Mouse (Mus musculus): ENCODE measurements around the gene Flg.

The Flg gene

GRCm38 (mm10) chr3:93273223-93273622 lies at the start of gene Flg:
Gene Flg, plus strand, starts transcription at chr3:93273523.
- DNase-seq (ENCODE audit: low spot score): no peak

- no peak for DNase-seq (ENCODE audit: low spot score)
Measured at GRCm38 (mm10) chr3:93297542-93297941, 24.2 kb downstream of the Flg start.

- no peak for DNase-seq (ENCODE audit: low spot score)
Measured at GRCm38 (mm10) chr3:93299832-93300231, 26.5 kb downstream of the Flg start.

GRCm38 (mm10) chr3:93301896-93302295 lies 28.6 kb downstream of the Flg start:
- no peak for DNase-seq (ENCODE audit: low spot score)

- DNase-seq (ENCODE audit: low spot score): no peak
Measured at GRCm38 (mm10) chr3:93306142-93306541, 32.8 kb downstream of the Flg start.

GRCm38 (mm10) chr3:93311371-93311770 lies 38.0 kb downstream of the Flg start:
- DNase-seq (ENCODE audit: low spot score): no peak

- no peak for DNase-seq (ENCODE audit: low spot score)
Measured at GRCm38 (mm10) chr3:93314388-93314787, 41.1 kb downstream of the Flg start.

- no peak for DNase-seq (ENCODE audit: low spot score)
Measured at GRCm38 (mm10) chr3:93319449-93319848, 46.1 kb downstream of the Flg start, which contains the start of gene Hrnr. Gene Hrnr, plus strand, starts transcription at chr3:93319749.

GRCm38 (mm10) chr3:93337749-93338148 lies 64.4 kb downstream of the Flg start:
- no peak for DNase-seq (ENCODE audit: low spot score)

- no peak for DNase-seq (ENCODE audit: low spot score)
Measured at GRCm38 (mm10) chr3:93340021-93340420, 66.7 kb downstream of the Flg start.
